Mouse (Mus musculus): ENCODE measurements at regions not wholly inside any gene's neighbourhood (a gene's known extent, or its start where the extent isn't known, plus 50 kb on each side); places are given as distances from the start of the nearest gene placed in this dataset.

GRCm38 (mm10) chr8:87270525-87271187 is 201.8 kb downstream of the Cbln1 start:
- no peak for DNase-seq

- DNase-seq: no peak
Observed at GRCm38 (mm10) chr8:87268159-87268558, 204.2 kb downstream of the Cbln1 start.

- no peak for DNase-seq
Observed at GRCm38 (mm10) chr8:87264999-87265398, 207.4 kb downstream of the Cbln1 start.

DNA sequence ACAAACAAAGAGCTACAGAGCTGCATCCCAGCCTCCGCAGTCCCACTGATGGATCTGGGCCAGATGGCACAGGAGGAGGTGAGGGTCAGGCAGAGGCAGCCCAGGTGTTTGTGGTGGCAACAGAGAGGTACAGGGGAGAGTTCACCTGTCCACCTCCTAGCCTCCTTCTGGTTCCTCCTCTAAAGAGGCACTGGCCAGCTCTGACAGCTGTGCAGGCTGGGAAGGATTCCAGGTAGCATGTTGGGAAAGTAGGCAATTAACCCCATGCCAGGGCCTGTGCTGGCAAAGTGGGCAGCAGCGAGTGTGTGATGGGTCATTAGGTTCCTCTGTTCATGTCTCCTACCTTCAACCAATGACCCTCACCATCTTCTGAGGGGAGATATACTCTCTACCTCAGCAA is 212.1 kb downstream of the Cbln1 start:
- DNase-seq: no peak

DNA sequence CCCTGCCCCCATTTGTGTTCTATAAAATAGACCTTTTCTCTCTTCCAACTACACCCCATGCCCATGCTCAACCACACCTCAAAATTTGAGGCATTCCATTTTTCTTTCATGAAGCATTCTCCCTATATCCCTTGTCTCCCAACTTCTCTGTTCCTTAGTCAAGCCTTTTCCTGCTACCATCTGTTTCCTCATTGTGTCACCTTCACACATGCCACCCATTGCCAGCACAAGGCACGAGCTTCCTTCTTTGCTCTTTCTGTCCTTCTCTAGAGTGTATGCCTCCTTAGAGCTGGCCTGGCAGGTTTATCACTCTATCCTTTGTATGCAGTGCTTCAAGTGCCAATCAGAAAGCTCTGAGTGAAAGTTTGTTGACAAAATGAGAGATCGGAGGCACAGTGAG is 229.7 kb downstream of the Cbln1 start:
- no peak for DNase-seq

DNA sequence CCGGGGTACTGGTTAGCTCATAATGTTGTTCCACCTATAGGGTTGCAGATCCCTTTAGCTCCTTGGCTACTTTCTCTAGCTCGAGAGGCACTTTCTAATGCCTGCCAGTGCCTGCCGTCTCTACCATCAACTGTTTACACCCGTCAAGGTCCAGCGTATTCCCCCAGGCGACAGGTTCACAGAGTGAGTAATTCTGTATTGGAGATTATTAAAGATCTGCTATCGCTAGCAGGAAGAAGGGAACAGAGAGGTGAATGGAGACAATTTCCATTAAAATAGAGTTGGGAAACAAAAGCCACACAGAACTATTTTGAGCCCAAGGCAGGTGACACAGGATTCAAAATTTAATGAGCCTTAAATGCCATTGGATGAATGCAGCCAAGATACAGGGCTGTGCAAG is 235.2 kb downstream of the Cbln1 start:
- peak in 1 of 2 experiments; percentile 13 for DNase-seq

- DNase-seq: no peak
Observed at GRCm38 (mm10) chr8:87236438-87236837, 236.0 kb downstream of the Cbln1 start.

DNA sequence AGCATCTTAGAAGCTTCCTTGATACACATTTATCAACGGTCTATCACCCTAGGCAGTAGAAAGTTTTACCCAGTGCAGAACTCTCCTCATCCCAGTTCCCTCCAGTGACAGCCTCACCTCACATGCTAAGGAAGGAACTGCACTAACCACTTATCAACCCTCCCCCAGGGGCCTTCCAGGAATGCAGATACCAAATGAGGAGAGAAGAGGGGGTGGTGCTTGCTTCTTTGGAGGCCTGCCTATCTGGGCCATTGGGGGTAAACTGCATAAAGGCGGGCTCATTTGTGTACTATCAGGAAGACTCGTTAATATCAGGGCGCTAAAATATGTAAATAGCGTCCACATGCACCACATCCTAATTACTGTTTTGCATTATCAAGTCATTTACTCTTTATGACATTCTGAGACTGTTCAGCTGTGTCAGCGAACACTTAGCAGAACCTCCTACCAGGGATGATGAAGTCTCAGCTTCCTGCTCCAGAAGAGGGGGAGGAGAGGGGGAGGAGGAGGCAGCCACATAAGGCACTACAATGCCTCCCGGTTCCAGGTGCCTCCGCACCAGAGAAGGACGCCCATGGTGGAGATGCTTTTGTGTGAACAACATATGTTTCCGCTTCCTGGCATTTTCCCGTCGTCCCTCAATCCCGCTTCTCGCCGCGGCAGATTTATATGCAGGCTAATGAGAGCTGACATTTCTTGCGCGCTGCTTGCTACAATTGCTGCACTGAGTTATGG is 236.9 kb downstream of the Cbln1 start:
- DNase-seq: peak; percentile 1 to 4

- DNase-seq: no peak
Observed at GRCm38 (mm10) chr8:87234336-87234735, 238.1 kb downstream of the Cbln1 start.

DNA sequence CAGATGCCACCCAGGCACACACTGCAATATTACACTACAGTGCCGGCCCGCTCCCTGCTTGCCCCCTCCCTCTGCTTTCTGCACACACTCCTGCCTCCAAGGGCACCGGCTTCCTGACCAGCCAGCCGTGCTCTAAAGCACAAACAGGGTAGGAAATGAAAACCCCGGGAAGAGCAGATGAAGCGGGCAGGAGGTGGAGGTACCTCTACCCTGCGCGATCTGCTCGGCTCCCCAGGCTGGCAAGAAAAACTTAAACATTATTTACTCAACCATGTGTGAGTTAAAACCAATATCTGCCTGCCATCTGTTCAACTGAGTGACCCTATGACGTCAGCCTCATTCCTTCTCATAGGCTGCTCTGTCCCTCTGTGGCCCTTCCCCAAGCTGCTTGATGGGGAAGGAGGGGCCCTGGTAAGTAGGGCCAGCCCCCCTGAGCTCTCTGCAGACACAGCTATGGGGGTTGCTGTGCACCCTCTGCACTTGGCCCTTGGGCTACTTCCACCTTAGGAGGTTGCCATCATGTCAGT is 238.5 kb downstream of the Cbln1 start:
- DNase-seq: no peak

DNA sequence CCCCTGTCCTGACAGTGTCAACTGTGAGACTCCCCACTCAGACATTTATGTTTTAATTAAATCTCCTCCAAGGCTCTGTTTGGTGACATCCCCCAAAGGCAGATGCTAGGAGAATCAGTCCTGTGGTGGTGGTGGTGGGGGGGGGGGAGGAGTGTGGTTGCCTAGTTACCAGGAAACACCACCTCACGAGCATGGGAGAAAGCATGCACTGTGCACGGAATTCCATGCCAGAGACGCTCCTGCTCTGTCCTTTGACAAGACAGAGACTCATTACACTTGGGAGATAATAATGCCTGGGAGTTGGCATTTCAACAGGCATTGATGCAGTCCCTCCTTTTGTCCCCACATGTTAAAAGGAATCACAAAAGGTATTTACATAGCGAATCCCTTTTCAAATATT is 240.6 kb downstream of the Cbln1 start:
- DNase-seq: no peak

GRCm38 (mm10) chr8:87230096-87230495 is 242.3 kb downstream of the Cbln1 start:
- no peak for DNase-seq

DNA sequence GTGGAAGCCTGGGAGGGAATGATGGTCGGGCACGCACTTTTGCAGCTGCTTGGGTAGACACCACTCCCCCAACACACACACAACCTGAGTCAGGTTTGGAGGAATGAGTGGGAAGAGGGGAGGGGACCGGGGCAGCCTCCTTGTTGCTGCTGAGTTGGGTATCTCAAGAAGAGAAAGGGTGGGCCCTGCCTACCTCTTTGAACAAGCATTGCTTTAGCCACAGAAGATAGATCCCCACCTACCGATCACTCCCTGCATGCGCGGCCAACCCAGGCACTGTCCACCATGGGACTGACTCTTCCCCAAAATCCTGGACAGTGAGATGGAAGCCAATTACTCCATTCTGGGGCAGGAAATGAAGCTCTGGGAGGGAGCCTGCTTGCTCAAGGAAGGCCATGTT is 243.2 kb downstream of the Cbln1 start:
- DNase-seq: no peak

- DNase-seq: no peak
Observed at GRCm38 (mm10) chr8:87228777-87229176, 243.6 kb downstream of the Cbln1 start.

DNA sequence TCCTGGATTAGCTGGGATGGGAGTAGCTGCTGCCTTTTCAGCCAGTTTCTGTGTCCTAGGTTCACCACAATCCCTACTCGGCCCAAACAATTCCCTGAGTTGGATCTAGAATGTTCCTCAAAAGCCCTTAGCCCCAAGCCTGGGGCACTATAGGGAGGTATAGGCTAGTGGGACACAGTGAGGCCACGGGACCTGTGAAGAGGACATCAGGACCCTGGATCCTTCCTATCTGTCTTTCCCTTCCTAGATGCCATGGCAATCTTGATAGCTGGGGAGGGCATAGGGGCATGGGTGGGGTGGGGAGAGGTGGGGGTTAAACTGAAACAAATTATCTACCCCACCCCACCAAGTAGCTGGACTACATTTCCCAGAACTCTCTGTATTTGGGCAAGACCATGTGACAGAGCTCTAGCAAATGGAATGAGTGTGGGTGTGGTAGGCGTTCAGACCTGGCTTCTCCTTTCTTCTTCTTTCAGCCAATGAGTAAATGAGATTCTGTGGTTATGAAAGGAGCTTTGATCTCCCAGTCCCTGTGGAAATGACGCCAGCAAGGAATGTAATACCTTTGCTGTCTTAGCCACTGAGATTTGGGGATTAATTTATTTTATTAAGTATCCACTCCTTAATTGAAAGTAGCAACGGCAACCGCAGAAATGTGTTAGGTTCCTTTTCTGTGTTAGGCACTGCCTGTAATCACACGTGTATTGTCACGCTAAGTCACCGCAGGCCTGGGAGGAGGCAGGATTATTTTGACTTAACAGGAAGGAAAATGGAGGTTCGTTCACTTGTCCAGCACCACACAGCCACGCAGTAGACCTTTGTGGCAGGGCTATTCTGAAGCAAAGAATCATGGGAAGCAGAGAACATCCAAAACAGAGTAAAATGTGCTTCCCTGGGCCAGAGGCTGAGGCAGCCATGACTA is 246.6 kb downstream of the Cbln1 start:
- DNase-seq: no peak

DNA sequence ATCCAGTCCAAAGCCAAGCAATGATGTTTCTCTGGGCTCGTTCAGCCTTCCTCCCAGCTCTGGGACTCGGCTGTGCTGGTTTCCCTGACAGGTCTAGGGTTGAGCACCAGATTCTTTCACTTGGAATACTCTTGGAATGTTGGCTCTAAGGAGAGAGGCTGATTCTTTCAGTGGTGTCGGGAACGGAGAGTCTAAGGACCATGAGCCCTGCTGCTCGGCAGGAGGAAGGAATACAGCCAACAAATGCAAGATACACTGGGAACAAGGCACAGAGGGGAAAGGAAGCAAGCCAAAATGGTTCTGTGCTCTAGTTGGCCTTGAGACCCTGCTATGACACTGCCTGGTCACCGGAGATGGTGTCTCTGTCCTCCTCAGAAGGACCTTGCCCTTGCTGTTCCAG is 251.8 kb downstream of the Cbln1 start:
- no peak for DNase-seq

- peak; percentile 9 to 64 for DNase-seq
Observed at GRCm38 (mm10) chr8:87218956-87219482, 253.4 kb downstream of the Cbln1 start.

DNA sequence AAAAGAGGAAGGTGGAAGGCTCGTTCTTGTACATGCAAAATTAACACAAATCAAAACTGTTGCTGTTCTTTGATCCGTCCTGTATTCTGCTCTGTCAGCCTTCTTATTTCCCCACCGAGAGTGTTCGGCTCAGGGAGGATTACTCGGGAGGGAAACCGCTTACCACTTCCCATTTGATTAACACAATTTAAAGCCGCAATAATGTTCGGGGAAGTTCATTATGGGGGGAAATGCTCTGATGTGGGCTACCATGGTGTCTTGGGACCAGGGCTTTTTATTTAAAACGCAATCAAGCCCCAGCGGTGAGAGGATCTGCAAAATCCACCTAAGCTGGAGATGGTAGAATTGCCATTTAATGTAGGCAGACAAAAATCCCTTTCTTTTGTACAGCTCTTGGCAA is 257.4 kb downstream of the Cbln1 start:
- no peak for DNase-seq

DNA sequence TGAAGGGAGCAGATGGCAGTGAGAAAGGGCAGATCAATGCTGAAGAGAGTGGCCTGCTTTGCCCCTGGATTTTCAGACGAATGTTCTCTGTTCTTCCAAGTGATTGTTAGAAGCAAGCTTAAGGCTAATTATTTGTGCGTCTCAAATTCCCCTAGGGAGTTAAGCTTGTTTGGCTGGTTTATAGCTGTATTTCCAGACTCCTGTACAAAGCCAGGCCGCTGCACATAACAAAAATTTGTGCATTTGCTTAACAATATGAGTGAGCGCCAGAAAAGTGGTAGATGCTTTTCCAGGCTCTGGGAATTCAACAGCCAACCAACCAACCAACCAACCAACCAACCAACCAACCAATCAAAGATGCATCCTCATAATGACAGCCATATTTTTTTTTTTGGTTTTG is 261.9 kb downstream of the Cbln1 start:
- no peak for DNase-seq

- no peak for DNase-seq
Observed at GRCm38 (mm10) chr8:87209295-87209694, 263.1 kb downstream of the Cbln1 start.

DNA sequence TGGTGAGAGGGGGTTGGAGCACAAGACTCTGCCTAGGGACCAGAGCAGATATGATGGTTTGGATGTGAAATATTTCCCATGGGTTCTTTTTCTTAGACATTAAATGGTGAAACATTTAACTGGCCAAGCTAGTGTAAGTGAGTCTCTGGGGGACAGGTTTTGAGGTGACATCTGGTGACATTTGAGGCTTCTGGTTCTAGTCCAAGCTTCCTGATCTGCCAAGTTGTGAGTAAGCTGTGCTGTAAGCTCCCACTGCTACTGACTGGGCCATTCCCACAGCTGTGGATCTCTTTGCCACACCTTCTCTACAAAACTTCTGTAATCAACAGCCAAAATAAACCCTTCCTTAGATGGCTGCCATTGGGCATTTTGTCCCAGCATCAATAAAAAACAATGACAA is 264.4 kb downstream of the Cbln1 start:
- no peak for DNase-seq

- no peak for DNase-seq
Observed at GRCm38 (mm10) chr8:87202639-87203160, 269.7 kb downstream of the Cbln1 start.
